Mouse (Mus musculus) kidney, adult 2 months (tissue): Measurements from ENCODE around the gene Dsp. TPM values are rescaled to one million over a fixed set of nuclear protein-coding genes. Genes with fewer than 3 reads are reported as not detected.

Experiments used
- DNase-seq: peaks from one replicate; pipeline ENCODE4 v3.0.0; 2021
- H3K27ac ChIP-seq: fragments of 200-500 bp; 2 replicates; pipeline ENCODE4 v1.5.1; 2012; ENCODE audit warnings: low read depth, low read length, control low read depth, inconsistent platforms; ENCODE audit not compliant: insufficient read depth
- H3K27me3 ChIP-seq: fragments of 200-500 bp; replicated peaks from 2 replicates; pipeline ENCODE4 v1.6.1; 2012; ENCODE audit warnings: mild to moderate bottlenecking, moderate library complexity, low read length, inconsistent platforms; ENCODE audit not compliant: control insufficient read depth, insufficient read depth
- H3K36me3 ChIP-seq: fragments of 200-500 bp; 2 replicates; pipeline ENCODE4 v1.6.1; 2012; ENCODE audit warnings: mild to moderate bottlenecking, moderate library complexity, low read length, inconsistent platforms; ENCODE audit not compliant: control insufficient read depth, insufficient read depth
- H3K4me1 ChIP-seq: fragments of 200-500 bp; 2 replicates; pipeline ENCODE4 v1.6.1; 2011; ENCODE audit warnings: low read length; ENCODE audit not compliant: control insufficient read depth, insufficient read depth
- H3K4me3 ChIP-seq: fragments of 200-500 bp; 2 replicates; pipeline ENCODE4 v1.5.1; 2011; ENCODE audit warnings: mild to moderate bottlenecking, low read depth, low read length, control low read depth; ENCODE audit not compliant: insufficient read depth
- CTCF ChIP-seq: fragments of 200-500 bp; conservative IDR thresholded peaks from 2 replicates; pipeline ENCODE4 v1.5.1; 2011; ENCODE audit warnings: low read depth, mild to moderate bottlenecking, control low read depth, low read length, moderate library complexity, mixed read lengths; ENCODE audit not compliant: insufficient read depth, insufficient read length
- POLR2A ChIP-seq: fragments of 200-500 bp; IDR thresholded peaks from one replicate; pipeline ENCODE4 v1.6.1; 2011; ENCODE audit warnings: low read depth, low read length, control low read depth
- WGBS: fragments of 180-500 bp; shearing (Covaris S2); methylation state at CpG from one replicate; pipeline ENCODE4 v1.1.7; 2018; 5-methylcytosine and 5-hydroxymethylcytosine counted together
- polyA plus RNA-seq: library from polyadenylated mRNA; depleted of rRNA; stranded (reverse); fragments of >200 nt; gene quantifications from 2 replicates; pipeline ENCODE4 v1.2.3, GENCODE M21; 2012

Gene Dsp
- polyA plus RNA-seq, 1 experiment: 5.1 TPM

DNA sequence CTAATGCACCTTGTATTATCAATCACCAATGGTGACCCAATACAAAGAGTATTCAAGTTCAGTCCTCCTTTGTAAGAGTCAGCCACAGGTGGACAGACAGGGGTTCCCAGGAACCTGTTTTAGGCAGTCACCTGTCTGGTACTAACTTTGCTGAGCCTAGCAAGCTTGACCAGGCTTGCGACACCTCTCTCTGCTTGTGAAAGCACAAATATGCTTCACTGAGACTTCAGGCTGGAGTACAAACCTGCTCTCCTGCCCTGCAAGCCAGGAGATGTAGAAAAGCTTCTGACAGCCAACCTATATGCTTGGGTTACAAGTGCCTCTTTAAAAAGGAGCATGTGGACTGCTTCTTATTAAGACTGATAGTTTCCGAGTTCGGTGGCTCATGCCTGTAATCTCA, 22.8 kb upstream of the Dsp start:
- no peak for TF ChIP-seq POLR2A
- no peak for TF ChIP-seq CTCF
- Histone ChIP-seq H3K4me3 (no peak overlapping the region), H3K27me3 (no peaks in the 10 kb centered on the region), H3K4me1 (no peaks in the 10 kb centered on the region), H3K36me3 (no peaks in the 10 kb centered on the region), H3K27ac (no peak overlapping the region)
- WGBS: 73% methylated on average over 3 of the region's 3 CpGs
- no peak for DNase-seq

DNA sequence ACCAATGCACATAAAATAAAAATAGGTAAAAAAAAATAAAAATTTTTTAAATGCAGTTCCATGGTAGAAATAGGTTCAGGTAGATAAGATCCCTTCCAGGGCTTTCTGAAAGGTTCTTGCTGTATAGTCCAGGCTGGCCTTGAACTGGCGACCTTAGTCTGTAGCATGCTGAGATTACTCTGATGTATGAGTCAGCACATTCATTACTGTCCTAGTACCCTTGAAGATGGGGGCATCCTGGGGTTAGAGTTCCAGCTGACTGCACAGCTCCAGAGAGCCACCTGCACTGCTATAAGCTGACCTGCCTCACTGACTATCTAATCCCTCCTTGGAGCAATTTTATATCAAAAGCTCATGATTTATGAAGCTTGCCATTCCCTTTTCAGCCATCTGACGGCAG, 21.6 kb upstream of the Dsp start:
- no peak overlapping the region for H3K4me3 ChIP-seq
- H3K4me1 ChIP-seq: no peaks in the 10 kb centered on the region
- WGBS: 79% methylated on average over 2 of the region's 2 CpGs
- H3K27ac ChIP-seq: no peak overlapping the region
- H3K36me3 ChIP-seq: no peaks in the 10 kb centered on the region
- TF ChIP-seq POLR2A (no peak), CTCF (no peak)
- no peak for DNase-seq
- H3K27me3 ChIP-seq: no peaks in the 10 kb centered on the region

DNA sequence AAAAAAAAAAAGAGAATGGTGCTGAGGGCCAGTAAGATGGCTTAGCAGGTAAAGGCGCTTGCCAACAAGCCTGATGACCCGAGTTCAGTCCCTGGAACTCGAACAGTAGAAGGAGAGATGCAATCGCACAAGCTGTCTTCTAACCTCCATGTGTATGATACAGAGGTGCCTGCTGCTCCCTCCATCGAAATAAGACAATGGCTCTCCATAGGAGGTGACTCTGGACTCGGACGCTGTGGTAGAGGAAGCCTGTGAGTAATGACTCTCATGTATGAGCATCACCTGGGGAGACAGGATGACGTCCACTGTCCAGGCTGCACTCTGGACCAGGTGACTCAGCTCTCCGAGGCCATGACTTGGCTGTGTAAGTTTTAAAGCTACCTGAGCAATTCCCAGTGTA, 21.0 kb upstream of the Dsp start:
- WGBS: 87% methylated on average over 9 of the region's 9 CpGs
- H3K27ac ChIP-seq: no peak overlapping the region

DNA sequence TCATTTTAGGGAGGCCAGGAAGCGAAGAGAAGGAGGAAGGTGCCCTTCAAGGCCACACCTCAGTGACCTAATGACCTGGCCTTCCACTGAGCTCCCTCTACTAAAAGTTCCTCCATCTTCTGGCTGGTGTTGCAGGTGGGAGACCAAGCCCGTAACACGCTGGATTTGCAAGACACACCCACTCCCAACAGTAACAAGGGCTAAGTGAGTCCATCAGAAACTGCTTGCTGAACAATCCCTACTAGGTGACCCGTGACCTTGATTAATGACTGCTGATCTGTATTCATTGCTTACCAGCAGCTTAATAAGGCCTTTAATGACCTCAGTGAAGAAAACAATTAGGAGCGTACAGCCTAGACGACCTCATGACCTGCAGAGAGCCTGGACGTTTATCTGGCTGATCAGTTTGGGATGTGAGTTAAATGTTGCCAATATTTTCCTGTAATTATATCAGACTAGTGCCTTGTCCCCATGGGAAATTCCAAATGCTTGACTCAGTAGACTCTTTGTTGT, 18.0 kb upstream of the Dsp start:
- TF ChIP-seq CTCF: no peak
- no peak for TF ChIP-seq POLR2A
- Histone ChIP-seq H3K4me3 (no peak overlapping the region), H3K27me3 (no peaks in the 10 kb centered on the region), H3K27ac (no peak overlapping the region), H3K4me1 (no peaks in the 10 kb centered on the region), H3K36me3 (no peaks in the 10 kb centered on the region)
- no peak for DNase-seq
- WGBS: 60% methylated on average over 7 of the region's 7 CpGs

More for the DNA sequence above, 21.0 kb upstream of the Dsp start:
- Histone ChIP-seq H3K27me3 (no peaks in the 10 kb centered on the region), H3K4me3 (no peak overlapping the region), H3K4me1 (no peaks in the 10 kb centered on the region), H3K36me3 (no peaks in the 10 kb centered on the region)
- TF ChIP-seq POLR2A (no peak), CTCF (no peak)
- DNase-seq: no peak

DNA sequence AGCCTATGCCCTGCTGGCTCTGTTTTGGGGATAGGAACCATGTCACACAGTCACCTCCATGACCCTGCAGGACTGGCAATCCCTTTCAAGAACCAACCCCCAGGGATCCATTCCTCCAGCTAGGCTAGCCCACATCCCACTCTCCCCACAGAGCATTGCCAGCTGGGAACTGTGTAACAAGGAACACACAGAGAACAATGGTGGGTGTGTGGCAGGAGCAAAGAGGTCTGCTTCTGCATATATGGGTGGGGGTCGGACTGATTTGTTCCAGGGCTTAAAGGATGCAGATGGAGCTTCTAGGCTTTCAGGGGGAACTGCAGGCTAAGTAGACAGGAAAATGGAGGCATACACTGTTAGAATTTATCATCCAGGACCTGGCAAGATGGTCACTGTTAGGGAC, 10.6 kb upstream of the Dsp start:
- Histone ChIP-seq H3K27ac (no peak overlapping the region), H3K4me1 (no peaks in the 10 kb centered on the region; the same call in 1 of the 2 replicates), H3K4me3 (no peak overlapping the region), H3K27me3 (no peaks in the 10 kb centered on the region), H3K36me3 (no peaks in the 10 kb centered on the region)
- DNase-seq: no peak
- TF ChIP-seq POLR2A (no peak), CTCF (no peak)
- 79% methylated on average over 1 of the region's 1 CpGs for WGBS

DNA sequence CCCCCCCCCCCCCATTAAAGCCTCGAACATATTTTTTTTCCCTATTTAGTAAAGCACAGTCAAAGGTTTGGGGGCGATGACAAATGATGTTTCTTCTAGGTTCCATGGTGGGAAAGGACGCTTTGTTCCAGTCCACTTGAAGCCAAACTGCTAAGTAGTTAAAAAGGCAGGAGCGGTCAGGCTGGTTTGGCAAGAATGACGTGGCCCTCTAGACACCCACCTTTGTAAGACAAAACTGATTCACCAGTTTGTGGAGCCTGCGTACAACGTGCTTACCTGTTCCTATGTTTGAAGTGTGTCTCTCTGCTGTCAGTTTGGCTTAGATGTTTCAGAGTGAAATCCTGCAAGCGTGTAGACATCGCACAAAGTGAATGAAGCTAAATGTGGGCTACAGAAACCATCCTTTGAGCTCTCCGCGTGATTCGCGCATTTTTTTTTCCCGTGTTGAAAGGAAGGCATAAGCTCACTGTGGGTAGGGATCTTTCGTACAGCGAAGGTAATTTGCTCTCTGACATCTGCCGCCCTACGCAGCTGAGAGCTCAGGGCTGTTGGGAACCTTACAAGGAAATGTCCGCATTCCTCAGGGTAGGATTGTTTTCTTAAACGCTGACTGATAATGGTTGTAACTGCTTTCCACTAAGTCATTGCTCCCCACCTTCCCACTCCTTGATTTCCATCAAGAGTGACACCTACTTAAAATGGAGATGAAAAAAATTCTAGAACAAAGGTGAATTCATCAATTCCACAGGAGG, 6.0 kb upstream of the Dsp start:
- Histone ChIP-seq H3K4me3 (peak overlapping the region; percentile 27), H3K36me3 (no peaks in the 10 kb centered on the region), H3K4me1 (peaks cover 3% of the 10 kb centered on the region; the same call in 1 of the 2 replicates), H3K27me3 (no peaks in the 10 kb centered on the region), H3K27ac (peak overlapping the region; percentile 85)
- WGBS: 11% methylated on average over 20 of the region's 20 CpGs
- peak; percentile 51 for DNase-seq
- no peak for TF ChIP-seq POLR2A
- TF ChIP-seq CTCF: no peak

DNA sequence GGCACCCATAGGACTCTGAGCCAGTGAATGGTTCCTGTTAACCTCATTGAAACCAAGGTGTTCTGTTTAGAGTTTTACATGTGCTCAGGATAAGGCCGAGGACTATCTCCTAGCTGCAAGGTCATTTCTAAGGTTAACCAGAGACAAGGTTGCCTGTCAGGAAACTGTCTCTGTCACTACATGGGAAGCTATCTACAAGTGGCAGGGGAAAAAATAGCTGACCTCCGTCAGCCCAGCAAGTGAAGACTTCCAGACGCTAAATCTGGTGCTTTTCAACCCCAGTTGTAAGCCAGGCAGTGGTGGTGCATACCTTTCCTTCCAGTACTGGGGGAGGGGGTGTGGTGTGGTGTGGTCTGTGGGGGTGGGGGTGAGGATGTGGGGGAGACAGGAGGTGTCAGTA, 2.7 kb upstream of the Dsp start:
- Histone ChIP-seq H3K27me3 (no peaks in the 10 kb centered on the region; the same call in 1 of the 2 replicates), H3K36me3 (no peaks in the 10 kb centered on the region), H3K27ac (no peak overlapping the region), H3K4me3 (no peak overlapping the region), H3K4me1 (peaks cover 3% of the 10 kb centered on the region; the same call in 1 of the 2 replicates)
- no peak for TF ChIP-seq POLR2A
- no peak for TF ChIP-seq CTCF
- no peak for DNase-seq
- WGBS: 74% methylated on average over 3 of the region's 3 CpGs
